Mouse (Mus musculus) liver, postnatal 0 days (tissue): Measurements from ENCODE around the gene Ldlr.

Source experiments
- CTCF ChIP-seq: sonication (generic); IDR thresholded peaks from 2 replicates; pipeline ENCODE4 v1.5.1; 2016; ENCODE audit warnings: antibody characterized with exemption, low read depth
- EP300 ChIP-seq: IDR thresholded peaks from 2 replicates; pipeline ENCODE4 v1.6.1; 2016; ENCODE audit warnings: antibody characterized with exemption, low read depth, mild to moderate bottlenecking

DNA sequence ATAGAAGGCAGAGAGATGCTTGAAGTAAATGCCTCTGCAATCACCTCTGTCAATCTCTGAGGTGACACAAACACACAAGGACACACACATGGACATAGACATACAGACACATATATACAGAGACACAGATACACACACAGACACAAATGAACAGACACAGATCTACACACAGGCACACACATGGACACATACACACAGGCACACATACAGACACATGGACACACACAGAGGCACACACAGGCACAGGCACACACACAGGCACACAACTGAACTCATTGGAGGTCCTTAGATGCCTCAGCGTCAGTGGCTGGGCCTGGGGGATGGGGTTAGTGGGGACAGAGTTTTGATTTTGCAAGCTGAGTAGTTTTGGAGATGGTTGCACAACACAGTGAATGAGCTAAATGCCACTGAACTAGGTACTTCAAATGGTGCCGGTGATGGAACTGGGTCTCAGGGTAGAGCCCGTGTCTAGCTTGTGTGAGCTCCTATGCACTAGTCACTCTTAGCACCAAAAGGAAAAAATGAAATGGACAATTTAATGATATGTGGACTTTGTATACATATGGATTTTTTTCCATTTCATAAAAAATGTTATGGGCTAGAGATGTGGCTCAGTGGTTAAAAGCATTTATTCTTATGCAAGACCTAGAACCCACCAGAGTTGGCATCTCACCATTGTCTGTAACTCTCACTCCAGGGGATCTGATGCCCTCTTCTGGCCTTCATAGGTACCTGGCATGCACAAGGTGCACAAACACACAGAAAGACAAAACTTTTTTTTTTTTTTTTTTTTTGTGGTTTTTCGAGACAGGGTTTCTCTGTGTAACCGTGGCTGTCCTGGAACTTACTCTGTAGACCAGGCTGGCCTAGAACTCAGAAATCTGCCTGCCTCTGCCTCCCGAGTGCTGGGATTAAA is 41.1 kb downstream of the Ldlr start:
- TF ChIP-seq EP300 (0 out of 2 replicates have a peak, but pooled peaks have one; percentile 28), CTCF (peak; percentile 27; the same call in 1 of the 2 replicates)
